Mouse (Mus musculus) thymus, adult 2 months (tissue): ENCODE data around the gene Cxadr.

Experiments
- CTCF ChIP-seq: fragments of 200-500 bp; IDR thresholded peaks from 2 replicates; pipeline ENCODE4 v1.5.1; 2012; ENCODE audit warnings: mild to moderate bottlenecking, control low read depth, low read length, moderate library complexity, borderline replicate concordance; ENCODE audit not compliant: control insufficient read depth, poor library complexity, insufficient read depth; ENCODE audit errors: extremely low read depth
- POLR2A ChIP-seq: fragments of 200-500 bp; IDR thresholded peaks from 2 replicates; pipeline ENCODE4 v1.6.1; 2012; ENCODE audit warnings: mild to moderate bottlenecking, low read length, control low read depth, moderate library complexity; ENCODE audit not compliant: control insufficient read depth, poor library complexity, insufficient read depth; ENCODE audit errors: extremely low read depth

- TF ChIP-seq CTCF (no peak), POLR2A (no peak)
Observed at GRCm38 (mm10) chr16:78327562-78327961, 26.3 kb downstream of the Cxadr start.
